Mouse (Mus musculus) CH12.LX (cell line): ENCODE measurements around the gene Zxdc. TPM values are rescaled to one million over a fixed set of nuclear protein-coding genes. Genes with fewer than 3 reads are reported as not detected.

ENCODE experiments used
- DNase-seq: peaks from one replicate; pipeline ENCODE4 v3.0.0-alpha.2; 2013; ENCODE audit errors: extremely low read depth
- H3K27ac ChIP-seq: 2 replicates; pipeline ENCODE4 v1.5.1; 2012; ENCODE audit warnings: low read depth, mild to moderate bottlenecking, control low read depth, moderate library complexity; ENCODE audit not compliant: insufficient read depth
- H3K27me3 ChIP-seq: replicated peaks from 2 replicates; pipeline ENCODE3; 2012; ENCODE audit warnings: inconsistent platforms
- H3K36me3 ChIP-seq, 2 experiments: replicated peaks in 1 of 2; 2 replicates each; pipeline versions ENCODE3 to v1.6.1; 2012; ENCODE audit warnings: inconsistent platforms in 1 of 2, low read length in 1 of 2, mild to moderate bottlenecking in 1 of 2, mixed read lengths in 1 of 2, moderate library complexity in 1 of 2; ENCODE audit not compliant: control insufficient read depth in 1 of 2, insufficient read depth in 1 of 2
- H3K4me1 ChIP-seq, 2 experiments: 2 replicates each; pipeline ENCODE4 v1.6.1; 2012; ENCODE audit warnings: inconsistent platforms in 1 of 2, moderate library complexity in 1 of 2; ENCODE audit not compliant: insufficient read depth in 2 of 2, control insufficient read depth in 1 of 2
- H3K4me2 ChIP-seq: 2 replicates; pipeline ENCODE4 v1.6.1; 2012; ENCODE audit warnings: low read depth, mild to moderate bottlenecking, control low read depth; ENCODE audit not compliant: poor library complexity, insufficient read depth, severe bottlenecking
- H3K4me3 ChIP-seq, 3 experiments: fragments of 150-350 bp in 1 of 3; sonication (generic) in 1 of 3; replicated peaks in 1 of 3; 2 replicates each; pipeline versions ENCODE3 to v1.5.1; 2011 to 2012; ENCODE audit warnings: low read depth in 2 of 3, low read length in 2 of 3, mild to moderate bottlenecking in 2 of 3, moderate library complexity in 2 of 3, control low read depth in 1 of 3, improper control_type of control experiment in 1 of 3, inconsistent platforms in 1 of 3, mixed read lengths in 1 of 3; ENCODE audit not compliant: poor library complexity in 1 of 3
- H3K79me2 ChIP-seq: replicated peaks from 2 replicates; pipeline ENCODE4 v1.6.1; 2012; ENCODE audit warnings: mild to moderate bottlenecking, moderate library complexity; ENCODE audit not compliant: control insufficient read depth, poor library complexity, insufficient read depth, severe bottlenecking; ENCODE audit errors: extremely low read depth
- H3K9ac ChIP-seq: 2 replicates; pipeline ENCODE4 v1.6.1; 2012; ENCODE audit warnings: low read depth, mild to moderate bottlenecking, control low read depth, moderate library complexity; ENCODE audit not compliant: insufficient read depth
- H3K9me3 ChIP-seq: replicated peaks from 2 replicates; pipeline ENCODE3; 2012; ENCODE audit warnings: low read length, inconsistent platforms, mixed read lengths
- BHLHE40 ChIP-seq: IDR thresholded peaks from 2 replicates; pipeline ENCODE4 v1.6.1; 2011; ENCODE audit warnings: mild to moderate bottlenecking, low read depth, low read length, improper control_type of control experiment
- CHD2 ChIP-seq: IDR thresholded peaks from 2 replicates; pipeline ENCODE4 v1.6.1; 2011; ENCODE audit warnings: low read length, improper control_type of control experiment
- E2F4 ChIP-seq: IDR thresholded peaks from 2 replicates; pipeline ENCODE4 v1.6.1; 2011; ENCODE audit warnings: low read depth, low read length, improper control_type of control experiment; ENCODE audit not compliant: insufficient replicate concordance
- ELF1 ChIP-seq: IDR thresholded peaks from 2 replicates; pipeline ENCODE4 v1.6.1; 2014; ENCODE audit warnings: low read depth, mild to moderate bottlenecking, inconsistent platforms, low read length, improper control_type of control experiment
- EP300 ChIP-seq: IDR thresholded peaks from 2 replicates; pipeline ENCODE4 v1.6.1; 2011; ENCODE audit warnings: low read length, improper control_type of control experiment
- ETS1 ChIP-seq: conservative IDR thresholded peaks from 2 replicates; pipeline ENCODE4 v1.6.1; 2012; ENCODE audit warnings: low read depth, mild to moderate bottlenecking, inconsistent platforms, low read length, improper control_type of control experiment, moderate library complexity
- GABPA ChIP-seq: IDR thresholded peaks from 2 replicates; pipeline ENCODE4 v1.6.1; 2012; ENCODE audit warnings: low read depth, low read length, improper control_type of control experiment, inconsistent platforms; ENCODE audit not compliant: insufficient replicate concordance
- HCFC1 ChIP-seq: IDR thresholded peaks from 2 replicates; pipeline ENCODE4 v1.6.1; 2012; ENCODE audit warnings: low read depth, mild to moderate bottlenecking, inconsistent platforms, low read length, improper control_type of control experiment
- JUND ChIP-seq: conservative IDR thresholded peaks from 2 replicates; pipeline ENCODE4 v1.6.1; 2011; ENCODE audit warnings: low read depth, low read length, improper control_type of control experiment
- KAT2A ChIP-seq: IDR thresholded peaks from 2 replicates; pipeline ENCODE4 v1.6.1; 2012; ENCODE audit warnings: low read length, improper control_type of control experiment, inconsistent platforms; ENCODE audit not compliant: insufficient replicate concordance
- MAX ChIP-seq: IDR thresholded peaks from 2 replicates; pipeline ENCODE4 v1.6.1; 2011; ENCODE audit warnings: low read length, improper control_type of control experiment
- MAZ ChIP-seq: IDR thresholded peaks from 2 replicates; pipeline ENCODE4 v1.6.1; 2012; ENCODE audit warnings: low read depth, mild to moderate bottlenecking, inconsistent platforms, low read length, improper control_type of control experiment, moderate library complexity
- MEF2A ChIP-seq: IDR thresholded peaks from 2 replicates; pipeline ENCODE4 v1.6.1; 2014; ENCODE audit warnings: low read depth, mild to moderate bottlenecking, inconsistent platforms, low read length, improper control_type of control experiment, borderline replicate concordance
- MXI1 ChIP-seq: IDR thresholded peaks from 2 replicates; pipeline ENCODE4 v1.6.1; 2011; ENCODE audit warnings: mild to moderate bottlenecking, low read depth, low read length, improper control_type of control experiment
- NELFE ChIP-seq: IDR thresholded peaks from 2 replicates; pipeline ENCODE4 v1.6.1; 2011; ENCODE audit warnings: low read depth, low read length, improper control_type of control experiment
- NRF1 ChIP-seq: IDR thresholded peaks from 2 replicates; pipeline ENCODE4 v1.6.1; 2014; ENCODE audit warnings: low read depth, mild to moderate bottlenecking, inconsistent platforms, low read length, improper control_type of control experiment, moderate library complexity
- PAX5 ChIP-seq: IDR thresholded peaks from 2 replicates; pipeline ENCODE4 v1.6.1; 2012; ENCODE audit warnings: low read length, inconsistent platforms, mixed read lengths
- POLR2A ChIP-seq: IDR thresholded peaks from 2 replicates; pipeline ENCODE4 v1.6.1; 2011; ENCODE audit warnings: low read depth, mild to moderate bottlenecking, improper control_type of control experiment, low read length
- POLR2AphosphoS2 ChIP-seq: IDR thresholded peaks from 2 replicates; pipeline ENCODE4 v1.6.1; 2011; ENCODE audit warnings: low read depth, low read length, improper control_type of control experiment
- RAD21 ChIP-seq: IDR thresholded peaks from 2 replicates; pipeline ENCODE4 v1.6.1; 2011; ENCODE audit warnings: low read depth, mild to moderate bottlenecking, low read length, improper control_type of control experiment, moderate library complexity
- RCOR1 ChIP-seq: conservative IDR thresholded peaks from 2 replicates; pipeline ENCODE4 v1.6.1; 2012; ENCODE audit warnings: low read depth, mild to moderate bottlenecking, inconsistent platforms, low read length, improper control_type of control experiment
- SIN3A ChIP-seq: IDR thresholded peaks from 2 replicates; pipeline ENCODE4 v1.6.1; 2012; ENCODE audit warnings: low read length, improper control_type of control experiment, inconsistent platforms
- TBP ChIP-seq: conservative IDR thresholded peaks from 2 replicates; pipeline ENCODE4 v1.6.1; 2011; ENCODE audit warnings: low read depth, low read length, improper control_type of control experiment
- TCF12 ChIP-seq: IDR thresholded peaks from 2 replicates; pipeline ENCODE4 v1.6.1; 2014; ENCODE audit warnings: low read depth, mild to moderate bottlenecking, inconsistent platforms, low read length, improper control_type of control experiment
- UBTF ChIP-seq: IDR thresholded peaks from 2 replicates; pipeline ENCODE4 v1.6.1; 2012; ENCODE audit warnings: low read depth, mild to moderate bottlenecking, inconsistent platforms, low read length, improper control_type of control experiment, moderate library complexity
- USF1 ChIP-seq: IDR thresholded peaks from 2 replicates; pipeline ENCODE4 v1.6.1; 2014; ENCODE audit warnings: low read depth, mild to moderate bottlenecking, inconsistent platforms, low read length, improper control_type of control experiment
- USF2 ChIP-seq: conservative IDR thresholded peaks from 2 replicates; pipeline ENCODE4 v1.6.1; 2011; ENCODE audit warnings: low read depth, low read length, improper control_type of control experiment
- ZC3H11A ChIP-seq: IDR thresholded peaks from 2 replicates; pipeline ENCODE4 v1.6.1; 2012; ENCODE audit warnings: low read depth, mild to moderate bottlenecking, inconsistent platforms, low read length, improper control_type of control experiment
- ZNF384 ChIP-seq: IDR thresholded peaks from 2 replicates; pipeline ENCODE4 v1.6.1; 2012; ENCODE audit warnings: low read depth, low read length, improper control_type of control experiment, inconsistent platforms
- dilution Hi-C: fragments of 300-500 bp; cut with MboI; formaldehyde crosslinking; loops from 2 replicates; pipeline ENCODE4 v1.14.3; 2020; ENCODE audit warnings: low sequenced_read_pairs; ENCODE audit not compliant: extremely low pct_unique_long_range_greater_than_20kb, extremely low pct_ligation_motif_present
- in situ Hi-C: fragments of 300-500 bp; cut with MboI; formaldehyde crosslinking; loops from 3 replicates; pipeline ENCODE4 v1.14.3; 2019; ENCODE audit warnings: low sequenced_read_pairs, low pct_ligation_motif_present, low pct_unique_long_range_greater_than_20kb, mixed read lengths
- polyA plus RNA-seq: library from polyadenylated mRNA; unstranded; fragments of >175 nt; gene quantifications from 2 replicates; pipeline ENCODE4 v1.2.1, GENCODE M21; 2012; ENCODE audit warnings: low read depth; ENCODE audit not compliant: insufficient read length
- total RNA-seq, 2 experiments: library from RNA; depleted of rRNA; stranded (reverse); fragments of 300-350 nt in 1 of 2; fragments of >200 nt in 1 of 2; gene quantifications; 2 replicates each; pipeline ENCODE4 v1.2.3; 2012 to 2014

Gene Zxdc
- total and polyA plus RNA-seq, 3 experiments = 4.7 to 8.3 (median 5.2) TPM

GRCm38 (mm10) chr6:90334244-90334643, 35.0 kb upstream of the Zxdc start:
- H3K27ac ChIP-seq = no peak overlapping the region
- no peak overlapping the region for H3K4me3 ChIP-seq
- H3K4me1 ChIP-seq = no peaks in the 10 kb centered on the region
- no peaks in the 10 kb centered on the region for H3K36me3 ChIP-seq
- DNase-seq = no peak
- no peak overlapping the region for H3K4me2 ChIP-seq
- TF ChIP-seq EP300 (no peak), CHD2 (no peak), E2F4 (no peak), ETS1 (no peak), SIN3A (no peak), UBTF (no peak), POLR2A (no peak), TCF12 (no peak), KAT2A (no peak), MXI1 (no peak), MAX (no peak)
- H3K9ac ChIP-seq = no peak overlapping the region
- in situ Hi-C loops (no loop called here), dilution Hi-C loops (no loop called here)
- H3K9me3 ChIP-seq = no peaks in the 10 kb centered on the region
- H3K79me2 ChIP-seq = no peaks in the 10 kb centered on the region
- H3K27me3 ChIP-seq = peaks cover 36% of the 10 kb centered on the region

GRCm38 (mm10) chr6:90342343-90342742, 26.9 kb upstream of the Zxdc start:
- Histone ChIP-seq H3K36me3 (no peaks in the 10 kb centered on the region), H3K27me3 (peaks cover 72% of the 10 kb centered on the region)
- dilution Hi-C loops = no loop called here

GRCm38 (mm10) chr6:90347183-90347582, 22.1 kb upstream of the Zxdc start:
- Histone ChIP-seq H3K9me3 (no peaks in the 10 kb centered on the region), H3K79me2 (no peaks in the 10 kb centered on the region), H3K4me1 (no peaks in the 10 kb centered on the region), H3K4me2 (no peak overlapping the region), H3K27me3 (peaks cover 63% of the 10 kb centered on the region), H3K27ac (no peak overlapping the region), H3K36me3 (no peaks in the 10 kb centered on the region), H3K4me3 (no peak overlapping the region), H3K9ac (no peak overlapping the region)
- TF ChIP-seq NRF1 (no peak), ZNF384 (no peak), MAX (no peak), NELFE (no peak), USF2 (no peak), TBP (no peak), MAZ (no peak), USF1 (no peak), GABPA (no peak), HCFC1 (no peak), ELF1 (no peak), ZC3H11A (no peak), RCOR1 (no peak), JUND (no peak), CHD2 (no peak), RAD21 (no peak), PAX5 (no peak), MEF2A (no peak)
- DNase-seq = no peak
- in situ Hi-C loops (no loop called here), dilution Hi-C loops (no loop called here)

More at GRCm38 (mm10) chr6:90342343-90342742, 26.9 kb upstream of the Zxdc start:
- Histone ChIP-seq H3K4me3 (no peak overlapping the region), H3K27ac (no peak overlapping the region), H3K9ac (no peak overlapping the region), H3K79me2 (no peaks in the 10 kb centered on the region), H3K9me3 (no peaks in the 10 kb centered on the region), H3K4me1 (no peaks in the 10 kb centered on the region), H3K4me2 (no peak overlapping the region)
- no peak for DNase-seq
- no peak for TF ChIP-seq UBTF
- no peak for TF ChIP-seq PAX5
- no peak for TF ChIP-seq ELF1
- no peak for TF ChIP-seq BHLHE40
- TF ChIP-seq POLR2AphosphoS2 = no peak
- no peak for TF ChIP-seq ZNF384
- in situ Hi-C loops = no loop called here
